Mouse (Mus musculus): ENCODE measurements at regions not wholly inside any gene's neighbourhood (a gene's known extent, or its start where the extent isn't known, plus 50 kb on each side); places are given as distances from the start of the nearest gene placed in this dataset.

DNA sequence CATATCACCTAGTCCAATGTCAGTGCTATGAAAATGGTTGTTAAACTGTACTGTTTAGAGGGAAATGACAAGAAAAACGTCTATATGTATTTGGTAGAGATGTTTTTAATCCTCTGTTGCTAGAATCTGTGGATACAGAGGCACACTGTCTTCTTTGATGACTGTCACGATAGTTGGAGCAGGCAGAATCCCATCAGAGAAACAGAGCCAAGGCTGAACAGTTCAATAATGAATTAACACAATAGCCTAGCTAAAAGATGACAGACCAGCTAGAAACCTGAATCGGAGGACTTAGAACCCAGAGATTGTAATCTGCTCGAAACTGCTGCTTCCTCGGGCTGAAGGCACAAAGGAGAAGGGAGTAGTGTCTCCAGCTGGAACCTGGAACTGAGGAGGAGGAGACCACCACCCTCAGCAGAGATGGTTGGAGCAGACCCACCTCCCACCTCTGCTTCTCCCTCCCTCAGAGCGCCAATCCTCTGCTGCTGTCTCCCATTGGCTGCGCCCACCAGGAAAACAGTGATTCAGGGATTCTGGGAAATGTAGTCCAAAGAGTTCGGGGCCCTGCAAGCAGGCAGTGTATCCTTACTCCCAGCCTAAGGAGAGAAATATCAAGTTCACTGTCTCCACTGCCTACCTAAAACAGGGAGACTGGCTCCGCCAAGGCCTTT, 98.2 kb upstream of the Mgme1 start:
- DNase-seq, result peak; percentile 82

DNA sequence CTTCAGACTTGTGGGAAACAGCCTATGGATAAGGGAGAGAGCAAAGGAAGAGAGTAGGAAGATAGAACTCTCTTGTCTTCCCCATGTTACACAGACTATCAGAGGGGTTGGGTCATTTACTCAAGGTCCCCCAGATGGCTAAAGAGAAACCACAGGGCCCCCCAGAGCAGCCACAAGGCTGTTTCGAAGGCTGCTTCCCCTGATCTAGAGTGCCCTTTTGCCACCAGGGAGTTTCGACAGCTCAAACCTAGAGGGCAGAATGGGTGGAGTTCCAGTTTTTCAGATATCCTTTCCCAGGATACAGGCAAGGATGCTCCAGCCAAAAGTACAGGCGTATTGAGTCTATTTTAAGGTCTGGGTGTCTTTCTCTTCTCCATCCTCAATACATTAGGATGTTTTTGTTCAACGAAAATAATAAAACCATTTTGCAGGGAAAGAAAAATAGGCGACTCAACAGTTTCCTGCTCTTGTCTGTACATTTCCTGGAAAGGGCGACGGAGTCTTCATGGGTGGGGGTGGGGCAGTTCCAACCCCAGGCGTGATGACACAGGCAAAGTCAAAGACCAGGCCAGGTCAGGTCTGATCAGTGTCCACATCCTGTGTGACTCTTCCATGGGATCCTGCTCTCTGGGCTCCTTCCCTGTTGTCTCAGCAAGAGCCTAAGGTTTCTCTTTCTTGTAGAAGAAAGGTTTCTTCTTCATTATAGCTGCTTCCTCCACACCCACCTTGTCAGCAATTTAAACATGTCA, 96.9 kb upstream of the Mgme1 start:
- DNase-seq, result no peak

DNA sequence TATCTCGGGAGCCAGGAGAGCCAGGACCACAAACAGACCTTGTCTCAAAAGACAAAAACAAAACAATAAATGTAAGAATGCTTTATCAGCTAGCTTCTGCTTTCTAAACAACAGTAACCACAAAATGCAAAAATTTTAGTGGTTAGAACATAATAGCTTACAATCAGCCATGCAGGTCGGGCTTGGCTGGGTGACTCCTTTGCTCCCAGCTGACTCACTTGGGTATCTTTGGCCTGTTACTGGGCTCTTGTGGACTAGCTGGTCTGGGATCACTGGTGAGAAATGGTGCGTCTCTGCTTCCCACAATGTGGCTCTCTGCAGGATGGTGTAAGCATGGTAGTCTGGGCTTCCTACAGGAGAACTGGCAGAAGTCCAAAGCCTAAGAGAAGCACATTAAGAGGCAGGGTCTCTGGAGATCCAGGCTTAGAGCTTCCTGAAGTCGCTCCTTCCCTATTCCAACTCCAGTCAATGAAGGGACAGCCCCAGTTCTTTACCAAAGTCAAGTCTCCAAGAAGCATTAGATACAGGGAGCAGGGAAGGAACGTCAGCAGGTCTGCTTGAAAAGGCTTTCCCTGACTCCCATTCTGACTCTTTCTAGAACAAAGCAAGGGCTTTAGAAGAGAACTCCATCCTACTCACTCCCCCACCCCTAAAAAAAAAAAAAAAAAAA, 96.0 kb upstream of the Mgme1 start:
- DNase-seq, result no peak

DNA sequence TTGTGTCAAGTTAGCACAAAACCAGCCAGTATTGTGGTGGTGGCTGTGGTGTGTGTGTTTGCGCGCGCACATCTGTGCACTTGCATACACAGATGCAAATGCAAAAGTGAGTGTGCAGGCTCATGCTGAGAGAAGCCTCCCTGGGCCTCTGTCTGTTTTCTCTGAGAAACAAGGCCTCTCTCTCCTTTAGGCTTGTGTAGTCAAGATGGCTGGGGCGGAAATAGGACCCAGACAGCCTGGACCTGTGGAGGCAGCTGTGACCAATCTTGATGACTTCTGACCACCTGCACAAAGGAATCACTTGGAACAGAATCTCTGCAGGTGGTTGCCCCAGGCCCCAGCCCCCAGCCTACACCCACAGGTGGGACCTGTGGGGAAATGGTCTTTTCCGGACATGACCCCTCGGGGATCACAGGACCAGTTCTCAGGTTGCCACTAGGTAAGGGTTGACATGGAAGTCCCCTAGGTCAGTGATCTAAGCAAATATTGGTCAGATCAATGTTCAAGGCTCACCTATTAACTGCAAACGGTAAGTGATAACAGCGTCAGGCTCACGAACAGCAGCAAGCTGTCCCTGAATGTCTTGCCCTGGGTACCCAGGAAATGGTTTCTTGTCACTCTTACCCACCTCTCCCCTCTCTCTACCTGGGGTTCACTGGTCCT, 93.8 kb upstream of the Mgme1 start:
- DNase-seq, result no peak

DNA sequence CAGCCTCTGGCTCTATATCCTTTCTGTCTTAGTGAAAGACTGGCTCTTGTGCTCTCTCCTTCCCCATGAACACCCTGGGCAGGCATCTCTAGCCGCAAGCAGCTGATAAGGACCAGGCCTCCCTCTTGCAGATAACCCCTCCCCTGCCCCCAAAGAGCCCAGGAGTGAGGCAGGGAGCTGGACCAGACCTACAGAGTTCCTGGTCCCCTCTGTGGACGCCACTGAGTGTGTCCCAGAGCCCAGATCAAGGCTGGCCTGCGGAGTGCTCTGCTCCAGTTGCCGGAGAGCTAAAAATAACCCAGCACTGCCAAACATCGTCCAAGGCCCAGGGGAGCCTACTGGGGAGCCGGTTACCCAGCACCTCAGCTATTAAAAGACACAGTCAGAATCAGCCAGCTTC, 93.2 kb upstream of the Mgme1 start:
- no peak for DNase-seq

DNA sequence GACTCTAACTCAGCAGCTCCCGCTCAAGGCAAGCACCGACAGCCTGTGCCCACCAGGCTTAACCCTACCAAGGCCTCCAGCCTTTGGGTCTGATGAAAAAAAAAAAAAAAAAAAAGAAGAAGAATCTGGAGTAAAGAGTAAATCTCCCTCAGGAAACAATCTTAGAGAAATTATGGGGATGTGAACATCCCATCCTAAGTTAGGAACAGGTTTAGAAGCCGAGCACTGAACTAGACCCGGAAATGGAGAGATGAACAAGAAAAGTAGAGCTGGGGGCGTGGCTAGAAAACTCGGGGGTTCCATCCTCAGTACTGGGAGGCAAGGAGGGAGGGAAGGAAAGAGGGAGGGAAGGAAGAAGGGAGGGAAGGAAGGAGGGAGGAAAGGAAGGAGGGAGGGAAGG, 92.5 kb upstream of the Mgme1 start:
- DNase-seq, result no peak

DNA sequence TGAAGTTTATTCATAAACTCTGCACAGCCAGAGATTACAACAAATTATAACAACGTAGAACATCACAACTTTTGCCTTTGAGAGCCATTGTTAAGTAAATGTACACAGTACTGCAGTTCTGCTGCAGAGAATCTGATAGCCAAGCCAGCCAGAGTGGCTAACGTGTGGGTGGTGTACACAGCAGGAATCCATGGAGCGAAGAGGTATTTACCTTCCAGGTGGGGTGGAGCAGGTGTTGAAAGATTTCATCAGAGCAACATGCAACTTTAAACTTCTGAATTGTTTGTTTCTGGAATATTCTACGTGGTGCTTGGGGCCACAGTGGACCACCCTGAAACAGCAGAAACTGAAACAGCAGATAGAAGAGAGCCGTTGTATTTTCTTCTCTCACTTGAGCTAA, 88.4 kb upstream of the Mgme1 start:
- no peak for DNase-seq

DNA sequence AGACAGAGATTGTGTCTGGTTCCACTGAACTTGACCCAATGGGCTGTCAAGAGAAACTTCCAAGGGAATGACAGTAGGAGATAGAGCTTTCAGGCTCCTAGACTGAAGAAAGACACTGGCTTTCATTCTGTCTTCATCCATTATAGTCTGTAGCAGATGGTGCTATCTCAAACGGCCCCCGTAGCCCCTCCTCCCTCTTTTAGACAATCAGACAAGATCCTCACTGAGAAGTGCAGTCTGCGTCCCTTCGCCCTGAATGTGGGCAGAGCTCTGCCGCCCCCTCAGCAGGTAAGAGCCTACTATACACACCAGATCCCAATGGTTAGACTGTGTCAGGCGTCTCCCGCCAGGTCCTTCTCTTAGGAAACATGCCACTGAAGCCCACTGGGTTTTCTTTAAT, 87.9 kb upstream of the Mgme1 start:
- no peak for DNase-seq

DNA sequence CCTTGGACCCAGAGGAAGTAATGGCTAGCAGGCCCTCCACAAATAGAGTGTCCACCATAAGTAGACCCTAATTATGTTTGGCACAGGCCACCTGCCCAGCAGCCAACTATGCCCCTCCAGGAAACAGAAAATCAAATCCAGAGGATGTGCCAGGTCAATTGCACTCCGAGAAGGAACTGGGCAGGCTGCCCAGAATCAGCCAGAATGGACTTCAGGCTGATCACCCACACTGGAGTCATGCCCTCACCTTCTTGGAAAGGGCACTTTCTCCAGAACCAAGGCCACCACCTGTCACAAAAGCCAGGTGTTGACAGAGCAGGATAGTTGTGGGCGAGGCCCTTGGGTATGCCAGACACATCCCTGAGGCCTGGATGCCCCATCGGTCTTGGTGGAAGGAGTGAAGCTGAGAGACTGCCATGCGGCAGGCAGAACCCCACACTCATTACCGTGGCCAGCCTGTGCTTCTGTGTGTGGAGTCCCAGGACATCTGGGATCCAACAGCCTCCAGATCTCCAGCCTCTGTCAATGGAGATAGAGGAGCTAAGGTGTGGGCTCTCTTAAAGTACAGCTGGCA, 87.0 kb upstream of the Mgme1 start:
- no peak for DNase-seq

DNA sequence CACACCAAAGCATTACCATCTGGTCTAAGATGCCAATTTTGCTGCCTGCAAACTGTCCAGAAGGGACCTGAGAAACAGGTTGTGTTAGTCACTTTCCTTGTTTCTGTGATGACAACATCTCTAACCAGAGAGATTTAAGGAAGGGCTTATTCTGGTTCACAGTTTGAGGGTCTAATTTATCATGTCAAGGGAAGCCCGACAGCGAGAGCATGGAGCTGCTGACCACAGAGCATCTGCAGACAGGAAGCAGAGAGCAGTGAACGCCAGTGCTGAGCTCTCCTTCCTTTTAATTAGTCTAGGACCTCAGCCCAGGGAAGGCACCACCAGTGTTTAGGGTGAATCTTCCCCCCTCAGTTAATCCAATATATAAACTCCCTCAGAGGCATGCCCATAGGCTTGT, 85.3 kb upstream of the Mgme1 start:
- DNase-seq, result no peak

DNA sequence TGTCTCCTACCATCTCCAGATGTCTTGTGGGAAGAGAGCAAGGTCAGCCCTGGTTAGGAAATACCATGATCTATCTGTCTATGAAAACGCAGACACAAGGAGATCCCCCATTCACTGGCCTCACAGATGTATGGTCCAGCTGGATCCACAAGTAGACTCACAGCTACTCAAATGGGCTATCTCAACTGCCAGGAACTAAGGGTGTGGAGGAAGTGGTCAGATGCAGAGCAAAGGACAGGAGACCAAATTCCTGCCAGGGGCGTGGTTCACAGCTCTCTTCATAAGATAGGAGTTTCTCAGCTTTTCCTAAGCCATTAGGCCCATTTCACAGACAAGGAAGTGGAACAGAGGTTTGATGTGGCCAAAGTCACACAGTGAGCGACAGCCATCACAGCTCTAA, 84.0 kb upstream of the Mgme1 start:
- no peak for DNase-seq

DNA sequence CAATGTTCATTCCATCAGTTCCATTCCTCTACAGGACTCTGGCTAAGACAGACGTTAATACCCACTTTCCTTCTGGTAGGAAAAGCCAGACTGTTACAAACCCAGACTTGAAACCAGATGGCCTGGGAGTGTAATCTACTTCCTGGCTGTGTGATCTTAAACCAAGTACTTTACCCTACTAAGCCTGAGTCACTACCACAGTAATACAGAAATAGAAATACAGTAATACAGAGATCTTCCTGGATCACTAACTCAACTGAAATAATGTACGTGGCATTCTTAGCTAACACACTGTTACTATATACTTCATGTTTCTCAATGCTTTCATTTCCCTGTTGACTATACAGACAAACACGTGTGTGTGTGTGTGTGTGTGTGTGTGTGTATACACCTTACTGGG, 82.4 kb upstream of the Mgme1 start:
- DNase-seq, result no peak

DNA sequence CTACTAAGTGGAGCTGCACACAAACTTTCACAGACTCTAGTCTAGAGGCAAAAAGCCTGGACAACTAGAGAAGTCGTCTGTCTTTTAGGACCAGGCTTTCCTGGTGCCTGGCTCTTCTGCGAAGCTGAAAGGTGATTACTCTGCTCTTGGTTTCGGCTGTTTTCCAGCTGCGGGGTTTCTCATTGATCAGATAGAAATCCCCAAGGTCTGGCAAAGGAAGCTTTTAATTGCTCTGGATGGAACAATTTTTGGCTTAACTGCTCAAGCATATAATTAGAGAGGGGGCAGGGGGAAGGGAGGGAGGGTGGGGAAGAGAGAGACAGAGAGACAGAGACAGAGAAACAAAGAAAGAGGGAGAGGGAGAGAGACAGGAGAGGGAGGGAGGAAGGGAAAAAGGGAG, 82.0 kb upstream of the Mgme1 start:
- no peak for DNase-seq

DNA sequence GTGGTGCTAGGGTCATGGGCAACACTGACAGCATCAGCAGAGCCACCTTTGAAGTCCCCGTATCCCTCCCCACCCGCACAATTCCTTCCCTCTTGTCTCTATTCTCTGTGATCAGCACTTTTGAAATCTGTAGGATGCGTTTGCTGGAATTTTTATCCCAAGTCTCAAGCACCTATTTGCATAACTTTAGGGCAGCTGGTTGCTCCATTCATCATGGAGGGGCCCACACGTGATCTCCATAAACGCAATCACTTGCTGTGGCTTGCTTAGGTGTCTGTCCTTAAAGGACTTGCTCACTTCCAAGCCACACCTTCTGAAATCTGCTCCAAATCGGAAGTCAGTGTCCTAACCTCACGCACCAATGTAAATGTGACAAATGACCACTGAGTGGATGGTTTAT, 80.7 kb upstream of the Mgme1 start:
- no peak for DNase-seq

DNA sequence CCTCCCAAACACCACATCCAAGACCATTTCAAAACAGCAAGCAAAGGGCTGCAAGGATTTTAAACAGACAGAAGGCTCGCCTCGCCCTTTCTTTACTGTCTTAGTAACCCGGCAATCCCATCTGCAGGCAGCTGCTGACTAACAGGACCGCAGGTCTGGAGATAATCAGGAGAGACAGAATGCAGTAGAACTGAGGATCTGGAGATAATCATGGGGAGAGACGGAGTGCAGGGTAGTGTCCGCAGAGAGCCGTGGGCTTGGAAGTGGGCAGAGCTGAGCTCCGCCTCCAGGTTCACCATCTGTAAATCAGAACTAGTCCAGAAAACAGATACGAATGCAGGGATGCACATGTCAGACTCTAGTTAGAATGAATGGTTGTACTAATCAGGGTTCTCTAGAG, 79.4 kb upstream of the Mgme1 start:
- DNase-seq, result no peak

DNA sequence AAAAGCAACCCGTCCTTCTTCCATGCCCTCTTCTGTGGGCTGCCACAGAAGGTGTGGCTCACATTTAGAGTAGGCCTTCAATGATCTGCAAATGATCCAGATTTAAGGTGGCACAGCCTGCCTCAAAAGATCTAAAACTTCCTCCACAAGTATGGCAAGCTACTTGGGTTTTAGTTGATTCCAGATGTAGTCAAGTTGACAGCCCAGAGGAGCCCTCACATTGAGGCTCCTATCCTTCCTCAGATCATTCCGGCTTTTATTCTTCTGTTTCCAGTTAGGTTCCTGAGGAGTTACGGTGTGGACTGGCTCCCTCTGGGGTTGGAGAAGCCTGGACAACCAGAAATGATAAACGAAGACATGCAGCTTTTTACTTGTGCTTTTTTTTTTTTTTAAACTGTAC, 78.8 kb upstream of the Mgme1 start:
- no peak for DNase-seq

DNA sequence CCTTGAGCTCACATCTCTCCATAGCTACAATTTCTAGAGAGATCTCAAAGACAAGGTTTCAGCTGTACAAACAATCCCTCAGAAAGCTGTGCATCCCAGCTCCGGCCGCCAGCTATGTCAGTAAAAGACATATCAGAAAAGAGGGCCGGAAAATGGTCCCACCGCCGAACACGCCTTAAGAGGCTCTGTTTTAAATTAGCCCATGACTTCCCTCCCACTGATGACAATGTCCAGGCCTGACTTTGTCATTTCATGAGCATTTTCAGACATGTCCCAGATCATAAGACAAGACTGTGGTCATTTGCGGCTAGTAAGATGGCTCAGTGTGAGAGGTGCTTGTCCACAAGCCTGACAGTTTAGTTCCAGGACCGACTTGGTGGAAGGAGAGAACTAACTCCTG, 78.0 kb upstream of the Mgme1 start:
- no peak for DNase-seq

DNA sequence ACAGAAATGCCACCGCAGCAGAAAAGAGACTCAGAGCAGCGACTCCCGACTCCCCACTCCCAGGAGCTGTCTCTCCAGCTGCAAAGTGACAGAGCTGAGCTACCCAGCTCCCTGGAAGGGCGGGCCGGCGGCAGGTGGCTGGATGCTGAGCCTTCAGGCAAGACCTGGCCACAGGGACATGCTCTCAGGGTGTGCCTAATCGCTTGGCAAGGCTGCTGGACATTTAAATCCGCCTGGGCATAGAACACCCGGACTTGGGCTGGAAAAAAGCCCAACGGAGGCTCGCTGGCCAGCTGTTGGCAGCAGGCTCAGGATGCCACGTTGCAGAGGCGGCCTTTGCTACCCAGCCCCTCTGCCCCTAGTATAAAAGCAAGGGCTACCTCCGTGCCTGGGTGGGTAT, 74.6 kb upstream of the Mgme1 start:
- DNase-seq, result no peak

DNA sequence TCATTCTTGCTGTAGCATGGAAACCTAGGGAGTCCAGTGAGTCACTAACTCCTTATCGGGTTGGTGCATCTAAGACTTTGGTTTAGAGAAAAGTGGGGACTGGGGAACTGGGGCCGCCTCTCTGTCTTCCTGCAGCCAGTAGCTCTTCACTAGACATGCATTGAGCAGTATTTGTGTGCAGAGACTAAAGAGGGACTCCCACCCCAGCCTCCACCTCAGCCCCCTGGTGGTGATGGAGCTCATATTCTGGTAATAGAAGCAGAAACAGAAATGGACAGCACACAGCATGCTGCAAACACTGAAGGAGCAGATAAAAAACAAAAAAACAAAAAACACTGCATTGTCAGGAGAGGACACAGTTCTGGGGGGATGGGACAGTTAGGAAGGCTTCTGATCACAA, 73.3 kb upstream of the Mgme1 start:
- DNase-seq, result no peak

DNA sequence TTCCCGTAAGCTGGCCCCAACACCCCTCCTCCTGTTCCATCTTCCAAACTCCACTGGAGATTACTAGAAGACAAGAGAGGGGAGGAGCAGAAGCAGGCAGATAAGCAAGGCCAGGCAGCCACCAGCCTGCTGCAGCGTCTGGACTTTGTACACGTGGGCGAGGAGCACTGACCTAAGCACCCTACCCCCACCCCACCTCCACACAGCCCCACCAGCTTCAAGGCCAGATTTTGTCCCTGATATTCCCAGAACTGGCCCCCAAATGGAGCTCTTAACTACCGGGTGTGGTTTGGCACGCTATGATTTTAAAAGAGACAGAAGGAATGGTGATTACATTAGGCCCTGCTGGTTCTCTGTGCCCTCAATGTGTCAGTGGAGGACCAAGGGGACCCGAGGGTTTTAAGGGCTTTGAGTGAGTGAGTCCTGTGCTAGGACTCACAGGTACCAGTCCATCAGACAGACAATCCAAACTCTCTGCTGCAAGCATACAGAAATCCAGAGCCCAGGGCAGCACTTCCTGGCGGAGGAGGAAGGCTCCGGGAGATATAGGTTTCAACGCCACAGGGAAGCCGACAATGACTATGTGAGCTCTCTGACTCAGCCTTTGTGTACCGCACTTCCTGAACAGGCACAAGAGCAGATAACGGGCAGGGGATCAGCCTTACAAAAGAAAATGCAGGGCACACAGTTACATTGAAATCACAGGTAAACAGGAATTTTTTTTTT, 72.0 kb upstream of the Mgme1 start:
- no peak for DNase-seq
